Mouse (Mus musculus): ENCODE data around the gene Ric1.

DNA sequence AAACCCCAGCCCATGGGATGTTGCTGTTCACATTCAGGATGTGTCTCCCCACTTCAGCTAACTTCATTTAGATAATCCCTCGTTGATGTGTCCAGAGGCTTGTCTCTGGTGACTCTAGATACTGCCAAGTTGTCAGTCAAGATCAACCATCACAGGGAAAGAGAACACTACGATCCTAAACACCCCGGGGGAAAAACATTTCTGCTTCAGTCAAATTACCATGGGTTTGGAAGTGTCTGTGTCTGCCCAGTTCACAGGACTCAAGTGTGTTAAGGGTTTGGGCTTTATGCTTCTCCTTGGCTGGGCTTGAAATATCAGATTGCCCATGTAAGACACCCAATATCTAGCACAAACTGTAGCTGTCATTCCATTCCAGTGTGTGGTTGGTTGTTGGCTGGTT lies 39.4 kb upstream of the Ric1 start:
- TF ChIP-seq POLR2A (IDR thresholded peaks at IDR 0.05; ENCODE audit: low read depth, low read length) (no peak), CTCF (IDR thresholded peaks at IDR 0.05; ENCODE audit: borderline replicate concordance, insufficient read depth, low read length) (no peak)
